Mouse (Mus musculus) C2C12 (cell line): ENCODE measurements at regions not wholly inside any gene's neighbourhood (a gene's known extent, or its start where the extent isn't known, plus 50 kb on each side); places are given as distances from the start of the nearest gene placed in this dataset.

Source experiments
- CEBPB ChIP-seq: IDR thresholded peaks from one replicate; pipeline ENCODE4 v1.6.1; 2011; ENCODE audit warnings: low read depth, mild to moderate bottlenecking, control low read depth, moderate library complexity
- CTCF ChIP-seq: IDR thresholded peaks from one replicate; pipeline ENCODE4 v1.5.1; 2011; ENCODE audit not compliant: control insufficient read depth, insufficient read depth, insufficient read length
- MAX ChIP-seq: IDR thresholded peaks from one replicate; pipeline ENCODE4 v1.6.1; 2011; ENCODE audit warnings: mild to moderate bottlenecking, control low read depth
- MYOG ChIP-seq: IDR thresholded peaks from one replicate; pipeline ENCODE4 v1.6.1; 2011; ENCODE audit not compliant: control insufficient read depth, insufficient read length; ENCODE audit errors: extremely low read depth
- USF1 ChIP-seq: IDR thresholded peaks from one replicate; pipeline ENCODE4 v1.6.1; 2011; ENCODE audit warnings: low read depth, mild to moderate bottlenecking, control low read depth, moderate library complexity

GRCm38 (mm10) chr19:27641001-27641400 lies 211.4 kb upstream of the Pum3 start:
- TF ChIP-seq CTCF (no peak), USF1 (no peak), CEBPB (no peak), MAX (no peak), MYOG (no peak)
